Mouse (Mus musculus): Measurements from ENCODE around the gene Gda. TPM values are rescaled to one million over a fixed set of nuclear protein-coding genes. Genes with fewer than 3 reads are reported as not detected.

The Gda gene
- polyA plus RNA-seq, 1 experiment from 2014 or later, result 17.0 TPM

GRCm38 (mm10) chr19:21370782-21371181 lies 102.5 kb downstream of the Gda start:
- Histone ChIP-seq H3K27me3 (replicated peaks; ENCODE audit: control insufficient read depth, insufficient read depth, low read length) (no peaks in the 10 kb centered on the region), H3K4me1 (ENCODE audit: control insufficient read depth, insufficient read depth, low read length) (no peaks in the 10 kb centered on the region), H3K4me2 (ENCODE audit: low read depth, low read length) (no peak overlapping the region), H3K4me3 (ENCODE audit: low read length) (no peak overlapping the region), H3K27ac (ENCODE audit: low read length) (no peak overlapping the region), H3K36me3 (ENCODE audit: control insufficient read depth, insufficient read depth, low read length) (no peaks in the 10 kb centered on the region), H3K9ac (ENCODE audit: low read depth, low read length) (no peak overlapping the region), H3K9me3 (ENCODE audit: control insufficient read depth, low read length) (no peaks in the 10 kb centered on the region)
- ATAC-seq, result no peak
- WGBS, result 85% methylated on average over 8 of the region's 8 CpGs

- no peak for ATAC-seq
- H3K9ac ChIP-seq (ENCODE audit: low read depth, low read length), result no peak overlapping the region
- H3K27me3 ChIP-seq (replicated peaks; ENCODE audit: control insufficient read depth, insufficient read depth, low read length), result no peaks in the 10 kb centered on the region
- no peak overlapping the region for H3K27ac ChIP-seq (ENCODE audit: low read length)
- no peak overlapping the region for H3K4me2 ChIP-seq (ENCODE audit: low read depth, low read length)
- H3K4me1 ChIP-seq (ENCODE audit: control insufficient read depth, insufficient read depth, low read length), result no peaks in the 10 kb centered on the region
- no peak overlapping the region for H3K4me3 ChIP-seq (ENCODE audit: low read length)
- WGBS, result 88% methylated on average over 6 of the region's 6 CpGs
- H3K9me3 ChIP-seq (ENCODE audit: control insufficient read depth, low read length), result no peaks in the 10 kb centered on the region
- no peaks in the 10 kb centered on the region for H3K36me3 ChIP-seq (ENCODE audit: control insufficient read depth, insufficient read depth, low read length)
These were observed 104.1 kb downstream of the Gda start for GRCm38 (mm10) chr19:21369175-21369574.

- no peak for ATAC-seq
- WGBS, result 83% methylated on average over 4 of the region's 4 CpGs
- Histone ChIP-seq H3K4me1 (ENCODE audit: control insufficient read depth, insufficient read depth, low read length) (no peaks in the 10 kb centered on the region), H3K27ac (ENCODE audit: low read length) (no peak overlapping the region), H3K4me3 (ENCODE audit: low read length) (no peak overlapping the region), H3K27me3 (replicated peaks; ENCODE audit: control insufficient read depth, insufficient read depth, low read length) (no peaks in the 10 kb centered on the region), H3K36me3 (ENCODE audit: control insufficient read depth, insufficient read depth, low read length) (no peaks in the 10 kb centered on the region), H3K9ac (ENCODE audit: low read depth, low read length) (no peak overlapping the region), H3K9me3 (ENCODE audit: control insufficient read depth, low read length) (no peaks in the 10 kb centered on the region), H3K4me2 (ENCODE audit: low read depth, low read length) (no peak overlapping the region)
These were observed 104.7 kb downstream of the Gda start for GRCm38 (mm10) chr19:21368595-21368994.

- H3K4me1 ChIP-seq (ENCODE audit: control insufficient read depth, insufficient read depth, low read length), result no peaks in the 10 kb centered on the region
These were observed 115.5 kb downstream of the Gda start for GRCm38 (mm10) chr19:21357792-21358191.

GRCm38 (mm10) chr19:21349634-21350033 lies 123.6 kb downstream of the Gda start:
- Histone ChIP-seq H3K27me3 (replicated peaks; ENCODE audit: control insufficient read depth, insufficient read depth, low read length) (no peaks in the 10 kb centered on the region), H3K4me3 (ENCODE audit: low read length) (no peak overlapping the region), H3K4me1 (ENCODE audit: control insufficient read depth, insufficient read depth, low read length) (no peaks in the 10 kb centered on the region), H3K9ac (ENCODE audit: low read depth, low read length) (no peak overlapping the region), H3K27ac (ENCODE audit: low read length) (no peak overlapping the region), H3K9me3 (ENCODE audit: control insufficient read depth, low read length) (no peaks in the 10 kb centered on the region), H3K4me2 (ENCODE audit: low read depth, low read length) (no peak overlapping the region), H3K36me3 (ENCODE audit: control insufficient read depth, insufficient read depth, low read length) (no peaks in the 10 kb centered on the region)
- no peak for ATAC-seq
- 80% methylated on average over 6 of the region's 6 CpGs for WGBS

More at GRCm38 (mm10) chr19:21357792-21358191, 115.5 kb downstream of the Gda start:
- no peak for ATAC-seq
- no peaks in the 10 kb centered on the region for H3K36me3 ChIP-seq (ENCODE audit: control insufficient read depth, insufficient read depth, low read length)
- no peak overlapping the region for H3K4me3 ChIP-seq (ENCODE audit: low read length)
- no peak overlapping the region for H3K4me2 ChIP-seq (ENCODE audit: low read depth, low read length)
- no peak overlapping the region for H3K27ac ChIP-seq (ENCODE audit: low read length)
- H3K9ac ChIP-seq (ENCODE audit: low read depth, low read length), result no peak overlapping the region
- H3K27me3 ChIP-seq (replicated peaks; ENCODE audit: control insufficient read depth, insufficient read depth, low read length), result no peaks in the 10 kb centered on the region
- WGBS, result 86% methylated on average over 6 of the region's 6 CpGs
- no peaks in the 10 kb centered on the region for H3K9me3 ChIP-seq (ENCODE audit: control insufficient read depth, low read length)

- Histone ChIP-seq H3K9me3 (ENCODE audit: control insufficient read depth, low read length) (no peaks in the 10 kb centered on the region), H3K27ac (ENCODE audit: low read length) (no peak overlapping the region), H3K4me3 (ENCODE audit: low read length) (no peak overlapping the region), H3K27me3 (replicated peaks; ENCODE audit: control insufficient read depth, insufficient read depth, low read length) (no peaks in the 10 kb centered on the region), H3K9ac (ENCODE audit: low read depth, low read length) (no peak overlapping the region), H3K4me1 (ENCODE audit: control insufficient read depth, insufficient read depth, low read length) (no peaks in the 10 kb centered on the region), H3K36me3 (ENCODE audit: control insufficient read depth, insufficient read depth, low read length) (no peaks in the 10 kb centered on the region), H3K4me2 (ENCODE audit: low read depth, low read length) (no peak overlapping the region)
- WGBS, result 91% methylated on average over 6 of the region's 6 CpGs
- ATAC-seq, result no peak
These were observed 126.6 kb downstream of the Gda start for GRCm38 (mm10) chr19:21346646-21347045.

Other genes starting within 250 kb of the Gda start
- 56.3 and 59.6 TPM in 2 replicates for gene Zfand5, start 201.2 kb downstream of the Gda start, polyA plus RNA-seq (2015; fragmentation: Nextera tagmentation; extraction: Ambion mirVana)
- gene 1110059E24Rik, start 179.5 kb upstream of the Gda start, polyA plus RNA-seq (2015; fragmentation: Nextera tagmentation; extraction: Ambion mirVana), result 63.4 and 63.9 TPM in 2 replicates
- gene Abhd17b, start 179.7 kb upstream of the Gda start, polyA plus RNA-seq (2015; fragmentation: Nextera tagmentation; extraction: Ambion mirVana), result 7.3 and 15.9 TPM in 2 replicates

Measured in intestine, embryonic 16.5 days (tissue).